Mouse (Mus musculus) G1E (cell line): Measurements from ENCODE around the gene Aurka. TPM values are rescaled to one million over a fixed set of nuclear protein-coding genes. Genes with fewer than 3 reads are reported as not detected.

Experiments
- ATAC-seq: 2 replicates; pipeline ENCODE4 v1.8.0; 2016; ENCODE audit warnings: mild to moderate bottlenecking; ENCODE audit not compliant: insufficient number of reproducible peaks, poor library complexity, low FRiP score, severe bottlenecking; ENCODE audit errors: extremely low read depth
- DNase-seq: peaks from one replicate; pipeline ENCODE4 v3.0.0; 2012; ENCODE audit warnings: low spot score
- H3K27me3 ChIP-seq: 2 replicates; pipeline ENCODE4 v1.6.1; 2012; ENCODE audit warnings: mild to moderate bottlenecking, low read length, inconsistent platforms; ENCODE audit not compliant: insufficient read depth
- H3K36me3 ChIP-seq: replicated peaks from 2 replicates; pipeline ENCODE3; 2012; ENCODE audit warnings: mild to moderate bottlenecking, inconsistent platforms
- H3K4me1 ChIP-seq: 2 replicates; pipeline ENCODE4 v1.6.1; 2012; ENCODE audit warnings: low read depth, low read length, inconsistent platforms, mixed read lengths; ENCODE audit not compliant: insufficient read depth
- H3K4me3 ChIP-seq: 2 replicates; pipeline ENCODE4 v1.5.1; 2012; ENCODE audit warnings: low read depth, mild to moderate bottlenecking, inconsistent platforms, low read length, moderate library complexity, mixed read lengths
- H3K9me3 ChIP-seq: replicated peaks from 2 replicates; pipeline ENCODE4 v1.6.1; 2012; ENCODE audit warnings: inconsistent platforms
- CTCF ChIP-seq: IDR thresholded peaks from 2 replicates; pipeline ENCODE4 v1.5.1; 2012; ENCODE audit warnings: low read depth, low read length, inconsistent platforms, mixed read lengths
- GATA1 ChIP-seq: IDR thresholded peaks from 2 replicates; pipeline ENCODE4 v1.6.1; 2012; ENCODE audit warnings: borderline replicate concordance, low read length, inconsistent platforms, mixed read lengths
- GATA2 ChIP-seq: IDR thresholded peaks from 2 replicates; pipeline ENCODE4 v1.6.1; 2012; ENCODE audit warnings: low read depth, low read length, inconsistent platforms, borderline replicate concordance
- POLR2AphosphoS5 ChIP-seq: IDR thresholded peaks from 2 replicates; pipeline ENCODE4 v1.6.1; 2012; ENCODE audit warnings: low read depth, low read length, inconsistent platforms; ENCODE audit not compliant: insufficient replicate concordance
- TAL1 ChIP-seq: conservative IDR thresholded peaks from 2 replicates; pipeline ENCODE4 v1.6.1; 2012; ENCODE audit warnings: low read depth, low read length, inconsistent platforms, mixed read lengths
- polyA plus RNA-seq: library from polyadenylated mRNA; stranded (reverse); fragments of >175 nt; gene quantifications from 2 replicates; pipeline ENCODE4 v1.2.3, GENCODE M21; 2012
- total RNA-seq, 2 experiments: library from RNA; stranded (forward) in 1 of 2; stranded (reverse) in 1 of 2; fragments of 200-1000 nt in 1 of 2; fragments of >200 nt in 1 of 2; fragmentation: Nextera tagmentation in 1 of 2; gene quantifications; 2 replicates each; pipeline ENCODE4 v1.2.3; 2014 to 2017

Aurka gene
- total and polyA plus RNA-seq, 3 experiments: 22.0 to 159 (median 63.1) TPM

DNA sequence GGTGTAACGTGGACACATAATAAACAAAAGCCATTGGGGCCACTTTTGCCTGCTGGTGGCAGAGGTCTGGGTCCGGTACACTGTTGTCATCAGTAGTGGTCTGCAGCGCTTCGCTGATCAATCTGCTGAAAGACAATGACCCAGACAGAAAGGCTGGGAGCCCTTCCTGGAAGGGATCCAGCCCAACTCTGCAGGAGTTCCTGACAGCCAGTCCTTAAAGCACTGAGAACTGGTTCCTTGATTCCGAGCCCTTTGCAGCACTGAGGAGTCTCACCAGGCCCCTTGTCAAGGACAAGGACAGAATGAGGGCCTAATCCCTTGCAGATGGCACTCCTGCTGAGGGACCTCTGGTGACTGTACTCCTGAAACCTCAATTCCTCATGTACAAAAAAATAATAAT is 28.7 kb downstream of the Aurka start:
- Histone ChIP-seq H3K27me3 (peaks cover 2% of the 10 kb centered on the region), H3K4me1 (peaks cover 13% of the 10 kb centered on the region), H3K4me3 (no peak overlapping the region), H3K9me3 (peaks cover 2% of the 10 kb centered on the region; the same call in 1 of the 2 replicates), H3K36me3 (peaks cover 2% of the 10 kb centered on the region)
- DNase-seq (no peak), ATAC-seq (no peak)
- TF ChIP-seq GATA1: no peak
- no peak for TF ChIP-seq POLR2AphosphoS5
- TF ChIP-seq TAL1: no peak
- no peak for TF ChIP-seq CTCF
- TF ChIP-seq GATA2: no peak

DNA sequence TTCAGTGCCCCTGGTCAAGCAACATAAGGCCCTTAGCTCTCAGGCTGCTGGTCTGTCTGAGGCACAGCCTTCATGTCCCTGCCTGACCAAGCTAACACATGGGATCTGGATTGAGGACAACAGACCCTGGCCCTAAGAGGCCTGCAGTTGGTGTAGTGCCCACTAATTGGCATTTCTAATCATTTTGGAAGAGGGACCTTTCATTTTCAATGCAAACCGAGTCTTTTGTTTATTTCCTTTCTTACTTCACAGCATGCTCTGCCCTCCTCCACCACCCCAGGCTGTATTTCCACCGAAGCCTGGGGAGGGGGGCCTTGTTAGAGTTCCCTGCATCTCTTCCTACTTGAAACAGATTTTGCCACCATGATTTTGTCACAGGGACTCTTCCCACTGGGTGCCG is 29.4 kb downstream of the Aurka start:
- Histone ChIP-seq H3K27me3 (peaks cover 2% of the 10 kb centered on the region), H3K36me3 (no peaks in the 10 kb centered on the region), H3K4me1 (peaks cover 8% of the 10 kb centered on the region), H3K4me3 (no peak overlapping the region), H3K9me3 (peaks cover 2% of the 10 kb centered on the region; the same call in 1 of the 2 replicates)
- DNase-seq (no peak), ATAC-seq (no peak)
- no peak for TF ChIP-seq GATA2
- no peak for TF ChIP-seq CTCF
- no peak for TF ChIP-seq POLR2AphosphoS5
- TF ChIP-seq TAL1: no peak
- no peak for TF ChIP-seq GATA1

DNA sequence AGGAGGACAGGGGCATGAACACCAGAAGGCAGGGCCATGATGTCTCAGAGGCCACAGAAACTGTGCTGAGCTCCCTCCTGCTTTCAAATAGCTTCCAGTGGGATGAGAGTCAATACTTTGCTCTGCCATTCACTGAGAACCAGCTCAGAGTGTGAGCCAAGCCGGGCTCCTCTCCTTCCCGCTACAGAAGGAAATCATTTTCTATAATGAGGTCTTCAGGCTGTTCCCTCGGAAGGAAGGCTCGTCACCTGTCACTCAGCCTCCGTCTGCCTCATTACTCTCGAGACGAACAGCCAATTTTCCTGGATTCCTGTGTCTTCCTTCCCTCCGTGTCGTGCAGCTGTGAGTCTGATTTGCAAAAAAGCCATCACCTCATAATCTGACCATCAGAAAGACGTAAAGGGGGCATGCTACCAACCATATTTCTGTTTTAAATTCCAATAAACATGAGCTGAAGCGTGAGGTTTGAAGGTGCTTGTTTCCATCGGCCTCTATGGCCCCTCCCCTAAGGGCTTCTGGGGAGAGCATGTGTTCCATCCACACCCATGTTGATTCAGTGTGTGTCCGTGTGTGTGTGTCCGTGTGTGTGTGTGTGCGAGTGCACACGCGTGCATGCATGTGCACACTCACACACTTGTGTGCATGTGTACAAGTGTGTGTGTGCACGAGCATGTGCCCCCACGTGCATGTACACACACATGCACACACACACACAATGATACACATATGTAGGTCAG is 32.0 kb downstream of the Aurka start:
- no peaks in the 10 kb centered on the region for H3K36me3 ChIP-seq
- no peak overlapping the region for H3K4me3 ChIP-seq
- H3K4me1 ChIP-seq: no peaks in the 10 kb centered on the region
- TF ChIP-seq GATA1: no peak
- ATAC-seq (no peak), DNase-seq (no peak)
- H3K9me3 ChIP-seq: peaks cover 2% of the 10 kb centered on the region; the same call in 1 of the 2 replicates
- H3K27me3 ChIP-seq: peaks cover 2% of the 10 kb centered on the region

DNA sequence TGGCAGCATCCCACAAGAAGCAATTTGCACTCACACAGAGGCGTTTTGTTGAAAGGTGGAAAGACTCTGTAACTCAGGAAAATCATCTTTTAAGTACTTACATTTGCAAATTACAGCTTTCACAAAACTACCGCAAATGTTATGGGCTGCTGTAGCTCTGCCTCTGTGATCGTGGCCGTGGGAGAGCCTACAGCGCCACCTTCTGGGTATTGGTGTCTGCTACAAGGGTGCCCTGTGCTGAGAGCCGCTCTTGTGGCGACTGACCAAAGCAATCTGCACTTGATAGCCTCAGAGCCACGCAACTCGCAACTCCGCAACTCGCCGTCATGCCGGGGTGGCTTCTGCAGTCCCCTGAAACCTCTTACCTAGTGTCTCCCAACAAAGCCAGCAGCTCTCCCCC is 41.2 kb downstream of the Aurka start:
- Histone ChIP-seq H3K36me3 (no peaks in the 10 kb centered on the region), H3K4me1 (no peaks in the 10 kb centered on the region), H3K4me3 (no peak overlapping the region), H3K9me3 (peaks cover 14% of the 10 kb centered on the region), H3K27me3 (no peaks in the 10 kb centered on the region)
- no peak for DNase-seq
- no peak for ATAC-seq
- no peak for TF ChIP-seq CTCF
- TF ChIP-seq POLR2AphosphoS5: no peak
- TF ChIP-seq GATA1: no peak
- TF ChIP-seq GATA2: no peak
- no peak for TF ChIP-seq TAL1

DNA sequence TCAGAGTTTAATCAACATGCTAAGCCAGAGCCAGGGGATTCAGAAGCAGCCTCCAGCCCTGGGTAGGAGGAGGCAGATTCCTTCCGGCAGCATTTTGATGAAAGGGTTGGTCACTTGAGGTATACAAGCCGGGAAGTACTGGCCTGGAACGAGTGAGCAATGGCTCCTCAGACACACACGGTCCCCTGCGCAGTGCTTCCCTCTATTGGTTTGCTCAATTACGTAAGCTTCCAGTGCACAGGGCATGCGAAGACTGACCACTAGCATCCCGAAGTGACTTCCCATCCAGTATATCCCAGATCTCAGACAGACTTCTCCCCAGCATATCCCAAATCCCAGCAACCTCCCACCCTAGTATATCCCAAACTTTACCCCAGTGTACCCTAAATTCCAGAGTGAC is 42.1 kb downstream of the Aurka start:
- DNase-seq (no peak), ATAC-seq (no peak)
- Histone ChIP-seq H3K36me3 (no peaks in the 10 kb centered on the region), H3K9me3 (peaks cover 18% of the 10 kb centered on the region), H3K27me3 (no peaks in the 10 kb centered on the region), H3K4me3 (no peak overlapping the region), H3K4me1 (no peaks in the 10 kb centered on the region)
- TF ChIP-seq GATA1 (no peak), CTCF (no peak), POLR2AphosphoS5 (no peak), GATA2 (no peak), TAL1 (no peak)

DNA sequence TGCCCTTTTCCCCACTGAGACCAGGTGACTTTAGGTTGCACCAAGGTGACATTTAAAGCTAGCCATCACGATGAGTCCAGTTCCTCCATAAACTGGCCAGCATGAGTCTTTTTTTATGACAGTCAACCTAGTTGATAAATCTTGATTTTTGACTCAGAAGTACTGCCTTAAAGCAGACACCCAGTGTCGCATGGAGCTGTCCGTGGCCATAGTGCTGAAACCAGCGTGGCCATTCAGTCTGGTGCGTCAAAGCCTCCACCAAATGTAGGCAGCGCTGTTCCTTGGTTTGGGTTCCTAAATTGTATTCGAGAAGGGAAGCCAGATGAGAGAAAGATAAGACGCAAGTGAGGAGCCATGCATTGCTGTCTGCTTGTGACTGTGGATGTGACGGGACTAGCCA is 49.5 kb downstream of the Aurka start:
- no peak for ATAC-seq
- no peak for DNase-seq
- no peak overlapping the region for H3K4me3 ChIP-seq

DNA sequence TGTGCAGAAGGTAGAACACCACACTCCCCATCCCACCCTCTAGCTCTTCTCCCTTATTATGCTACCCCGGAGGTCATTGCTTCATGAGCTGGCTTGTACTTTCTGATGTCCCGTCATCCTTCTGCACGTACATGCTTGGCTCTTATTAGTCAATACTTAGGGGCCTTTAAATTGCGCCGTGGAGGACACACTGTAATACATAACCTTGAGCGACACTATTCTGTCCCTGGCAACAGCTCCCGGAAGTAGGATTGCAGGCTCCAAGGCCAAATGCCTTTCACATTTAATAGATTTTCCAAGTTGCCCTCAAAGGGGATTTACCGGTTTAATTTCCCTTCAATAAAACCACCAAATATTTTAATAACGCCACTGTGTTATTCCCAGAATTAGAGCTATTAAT is 58.6 kb downstream of the Aurka start:
- H3K4me1 ChIP-seq: no peaks in the 10 kb centered on the region
- H3K9me3 ChIP-seq: peaks cover 32% of the 10 kb centered on the region
- no peak for DNase-seq
- TF ChIP-seq TAL1: no peak
- no peak for TF ChIP-seq POLR2AphosphoS5
- peaks cover 2% of the 10 kb centered on the region for H3K36me3 ChIP-seq
- no peak overlapping the region for H3K4me3 ChIP-seq
- no peaks in the 10 kb centered on the region for H3K27me3 ChIP-seq
- no peak for ATAC-seq

More for the DNA sequence above, 49.5 kb downstream of the Aurka start:
- Histone ChIP-seq H3K27me3 (no peaks in the 10 kb centered on the region), H3K36me3 (no peaks in the 10 kb centered on the region), H3K4me1 (no peaks in the 10 kb centered on the region), H3K9me3 (peaks cover 58% of the 10 kb centered on the region)
- no peak for TF ChIP-seq TAL1
- TF ChIP-seq GATA2: no peak
- TF ChIP-seq CTCF: no peak
